Mouse (Mus musculus) kidney, postnatal 14 days (tissue): ENCODE measurements around the gene Ndfip2.

Experiments
- DNase-seq: peaks from one replicate; pipeline ENCODE4 v3.0.0; 2022; ENCODE audit warnings: mixed read lengths

Ndfip2 gene

GRCm38 (mm10) chr14:105287557-105287956 is 29.2 kb downstream of the Ndfip2 start:
- DNase-seq: no peak

GRCm38 (mm10) chr14:105287972-105288371 is 29.6 kb downstream of the Ndfip2 start:
- no peak for DNase-seq

GRCm38 (mm10) chr14:105288529-105288928 is 30.2 kb downstream of the Ndfip2 start:
- DNase-seq: no peak

- no peak for DNase-seq
These were observed 33.8 kb downstream of the Ndfip2 start for GRCm38 (mm10) chr14:105292139-105292538.

- DNase-seq: no peak
These were observed 35.4 kb downstream of the Ndfip2 start for GRCm38 (mm10) chr14:105293777-105294176.

- peak; percentile 38 for DNase-seq
These were observed 37.6 kb downstream of the Ndfip2 start for GRCm38 (mm10) chr14:105295820-105296582.

- DNase-seq: no peak
These were observed 41.4 kb downstream of the Ndfip2 start for GRCm38 (mm10) chr14:105299744-105300255.

- DNase-seq: no peak
These were observed 42.2 kb downstream of the Ndfip2 start for GRCm38 (mm10) chr14:105300551-105300950.

GRCm38 (mm10) chr14:105302708-105303107 is 44.3 kb downstream of the Ndfip2 start:
- DNase-seq: no peak

- DNase-seq: no peak
These were observed 49.3 kb downstream of the Ndfip2 start for GRCm38 (mm10) chr14:105307716-105308115.

GRCm38 (mm10) chr14:105312366-105312765 is 54.0 kb downstream of the Ndfip2 start:
- no peak for DNase-seq

- DNase-seq: no peak
These were observed 54.6 kb downstream of the Ndfip2 start for GRCm38 (mm10) chr14:105312944-105313343.

- peak; percentile 34 for DNase-seq
These were observed 55.5 kb downstream of the Ndfip2 start for GRCm38 (mm10) chr14:105313877-105314276.

- no peak for DNase-seq
These were observed 63.3 kb downstream of the Ndfip2 start for GRCm38 (mm10) chr14:105321712-105322111.

GRCm38 (mm10) chr14:105322829-105323228 is 64.5 kb downstream of the Ndfip2 start:
- no peak for DNase-seq

GRCm38 (mm10) chr14:105323448-105323847 is 65.1 kb downstream of the Ndfip2 start:
- peak; percentile 7 for DNase-seq

GRCm38 (mm10) chr14:105328397-105329302 is 70.3 kb downstream of the Ndfip2 start:
- peak; percentile 81 for DNase-seq

- no peak for DNase-seq
These were observed 75.2 kb downstream of the Ndfip2 start for GRCm38 (mm10) chr14:105333475-105334094.

GRCm38 (mm10) chr14:105341765-105342164 is 83.4 kb downstream of the Ndfip2 start:
- DNase-seq: no peak

GRCm38 (mm10) chr14:105354121-105354520 is 95.7 kb downstream of the Ndfip2 start:
- no peak for DNase-seq
